Mouse (Mus musculus): ENCODE results near the gene Tnpo1. TPM values are rescaled to one million over a fixed set of nuclear protein-coding genes. Genes with fewer than 3 reads are reported as not detected.

The Tnpo1 gene
- polyA plus RNA-seq (2015; fragmentation: Nextera tagmentation; extraction: Ambion mirVana): 54.6 and 57.0 TPM in 2 replicates

GRCm38 (mm10) chr13:98926213-98926957 lies at the start of gene Tnpo1:
Gene Tnpo1, minus strand, starts transcription at chr13:98926384.
- H3K27me3 ChIP-seq: no peaks in the 10 kb centered on the region
- H3K4me3 ChIP-seq: peak within 1 kb of the TSS; percentile 90
- WGBS: under 1% methylated on average over 74 of the region's 75 CpGs
- no peaks in the 10 kb centered on the region; the same call in 1 of the 2 replicates for H3K36me3 ChIP-seq
- peak within 1 kb of the TSS; percentile 70 for H3K4me2 ChIP-seq (replicated peaks)
- H3K9me3 ChIP-seq: no peaks in the 10 kb centered on the region
- ATAC-seq (replicated peaks): peak; percentile 96
- H3K9ac ChIP-seq (replicated peaks): peak within 1 kb of the TSS; percentile 100
- H3K4me1 ChIP-seq: peaks cover 26% of the 10 kb centered on the region
- H3K27ac ChIP-seq (replicated peaks): peak within 1 kb of the TSS; percentile 99

GRCm38 (mm10) chr13:98972090-98972489 lies 45.9 kb upstream of the Tnpo1 start:
- ATAC-seq (replicated peaks): no peak
- 92% methylated on average over 3 of the region's 3 CpGs for WGBS
- H3K9ac ChIP-seq (replicated peaks): no peak overlapping the region

GRCm38 (mm10) chr13:98971641-98972040 lies 45.5 kb upstream of the Tnpo1 start:
- no peak for ATAC-seq (replicated peaks)
- no peak overlapping the region for H3K27ac ChIP-seq (replicated peaks)
- H3K4me3 ChIP-seq: no peak overlapping the region
- H3K4me1 ChIP-seq: no peaks in the 10 kb centered on the region
- H3K9ac ChIP-seq (replicated peaks): no peak overlapping the region
- H3K9me3 ChIP-seq: no peaks in the 10 kb centered on the region
- 73% methylated on average over 5 of the region's 5 CpGs for WGBS
- no peaks in the 10 kb centered on the region for H3K27me3 ChIP-seq
- no peaks in the 10 kb centered on the region for H3K36me3 ChIP-seq
- H3K4me2 ChIP-seq (replicated peaks): no peak overlapping the region

More at GRCm38 (mm10) chr13:98972090-98972489, 45.9 kb upstream of the Tnpo1 start:
- H3K27ac ChIP-seq (replicated peaks): no peak overlapping the region
- no peak overlapping the region for H3K4me3 ChIP-seq
- H3K36me3 ChIP-seq: no peaks in the 10 kb centered on the region
- no peak overlapping the region for H3K4me2 ChIP-seq (replicated peaks)
- no peaks in the 10 kb centered on the region for H3K27me3 ChIP-seq
- H3K9me3 ChIP-seq: no peaks in the 10 kb centered on the region
- H3K4me1 ChIP-seq: no peaks in the 10 kb centered on the region

- Histone ChIP-seq H3K27ac (replicated peaks) (no peak overlapping the region), H3K27me3 (no peaks in the 10 kb centered on the region), H3K4me3 (no peak overlapping the region), H3K4me1 (no peaks in the 10 kb centered on the region), H3K4me2 (replicated peaks) (no peak overlapping the region), H3K9ac (replicated peaks) (no peak overlapping the region), H3K36me3 (no peaks in the 10 kb centered on the region), H3K9me3 (no peaks in the 10 kb centered on the region)
- WGBS: 77% methylated on average over 4 of the region's 4 CpGs
- no peak for ATAC-seq (replicated peaks)
Observed at GRCm38 (mm10) chr13:98968517-98968916, 42.3 kb upstream of the Tnpo1 start.

- Histone ChIP-seq H3K9ac (replicated peaks) (no peak overlapping the region), H3K27ac (replicated peaks) (no peak overlapping the region), H3K4me3 (no peak overlapping the region), H3K9me3 (no peaks in the 10 kb centered on the region), H3K4me2 (replicated peaks) (no peak overlapping the region), H3K4me1 (no peaks in the 10 kb centered on the region), H3K36me3 (no peaks in the 10 kb centered on the region), H3K27me3 (no peaks in the 10 kb centered on the region)
- no peak for ATAC-seq (replicated peaks)
- WGBS: 88% methylated on average over 6 of the region's 6 CpGs
Observed at GRCm38 (mm10) chr13:98967942-98968341, 41.8 kb upstream of the Tnpo1 start.

GRCm38 (mm10) chr13:98966583-98966982 lies 40.4 kb upstream of the Tnpo1 start:
- no peak for ATAC-seq (replicated peaks)
- H3K36me3 ChIP-seq: no peaks in the 10 kb centered on the region
- no peak overlapping the region for H3K4me2 ChIP-seq (replicated peaks)
- 83% methylated on average over 5 of the region's 5 CpGs for WGBS
- H3K9ac ChIP-seq (replicated peaks): no peak overlapping the region
- no peak overlapping the region for H3K4me3 ChIP-seq
- no peaks in the 10 kb centered on the region for H3K27me3 ChIP-seq
- no peak overlapping the region for H3K27ac ChIP-seq (replicated peaks)
- H3K9me3 ChIP-seq: no peaks in the 10 kb centered on the region
- H3K4me1 ChIP-seq: no peaks in the 10 kb centered on the region

- Histone ChIP-seq H3K27me3 (no peaks in the 10 kb centered on the region), H3K4me2 (replicated peaks) (no peak overlapping the region), H3K4me3 (no peak overlapping the region), H3K4me1 (no peaks in the 10 kb centered on the region), H3K9me3 (no peaks in the 10 kb centered on the region), H3K36me3 (no peaks in the 10 kb centered on the region), H3K9ac (replicated peaks) (no peak overlapping the region), H3K27ac (replicated peaks) (no peak overlapping the region)
- WGBS: 85% methylated on average over 1 of the region's 1 CpGs
- ATAC-seq (replicated peaks): no peak
Observed at GRCm38 (mm10) chr13:98963612-98964011, 37.4 kb upstream of the Tnpo1 start.

GRCm38 (mm10) chr13:98958177-98958576 lies 32.0 kb upstream of the Tnpo1 start:
- Histone ChIP-seq H3K9me3 (no peaks in the 10 kb centered on the region), H3K4me1 (no peaks in the 10 kb centered on the region), H3K9ac (replicated peaks) (no peak overlapping the region), H3K36me3 (no peaks in the 10 kb centered on the region), H3K4me2 (replicated peaks) (no peak overlapping the region), H3K27ac (replicated peaks) (no peak overlapping the region), H3K4me3 (no peak overlapping the region), H3K27me3 (no peaks in the 10 kb centered on the region)
- WGBS: 33% methylated on average over 2 of the region's 2 CpGs
- no peak for ATAC-seq (replicated peaks)

- H3K4me3 ChIP-seq: no peak overlapping the region
- no peak overlapping the region for H3K4me2 ChIP-seq (replicated peaks)
- no peaks in the 10 kb centered on the region for H3K27me3 ChIP-seq
- H3K9me3 ChIP-seq: no peaks in the 10 kb centered on the region
- no peak overlapping the region for H3K27ac ChIP-seq (replicated peaks)
- H3K4me1 ChIP-seq: no peaks in the 10 kb centered on the region
- H3K9ac ChIP-seq (replicated peaks): no peak overlapping the region
- no peak for ATAC-seq (replicated peaks)
- WGBS: 92% methylated on average over 2 of the region's 2 CpGs
- H3K36me3 ChIP-seq: no peaks in the 10 kb centered on the region
Observed at GRCm38 (mm10) chr13:98956209-98956608, 30.0 kb upstream of the Tnpo1 start.

- H3K4me2 ChIP-seq (replicated peaks): no peak overlapping the region
- H3K9ac ChIP-seq (replicated peaks): no peak overlapping the region
- H3K9me3 ChIP-seq: no peaks in the 10 kb centered on the region
- 63% methylated on average over 6 of the region's 6 CpGs for WGBS
- no peak for ATAC-seq (replicated peaks)
- no peaks in the 10 kb centered on the region for H3K27me3 ChIP-seq
- H3K27ac ChIP-seq (replicated peaks): no peak overlapping the region
- H3K4me1 ChIP-seq: no peaks in the 10 kb centered on the region
- H3K4me3 ChIP-seq: no peak overlapping the region
- no peaks in the 10 kb centered on the region for H3K36me3 ChIP-seq
Observed at GRCm38 (mm10) chr13:98955676-98956075, 29.5 kb upstream of the Tnpo1 start.

GRCm38 (mm10) chr13:98955226-98955625 lies 29.0 kb upstream of the Tnpo1 start:
- H3K4me1 ChIP-seq: no peaks in the 10 kb centered on the region
- no peaks in the 10 kb centered on the region for H3K27me3 ChIP-seq
- H3K27ac ChIP-seq (replicated peaks): no peak overlapping the region
- no peak for ATAC-seq (replicated peaks)
- H3K4me3 ChIP-seq: no peak overlapping the region
- WGBS: 63% methylated on average over 5 of the region's 5 CpGs
- no peak overlapping the region for H3K4me2 ChIP-seq (replicated peaks)
- no peak overlapping the region for H3K9ac ChIP-seq (replicated peaks)
- H3K36me3 ChIP-seq: no peaks in the 10 kb centered on the region
- H3K9me3 ChIP-seq: no peaks in the 10 kb centered on the region

- Histone ChIP-seq H3K9me3 (no peaks in the 10 kb centered on the region), H3K4me2 (replicated peaks) (no peak overlapping the region), H3K27me3 (no peaks in the 10 kb centered on the region), H3K9ac (replicated peaks) (no peak overlapping the region), H3K27ac (replicated peaks) (no peak overlapping the region), H3K36me3 (no peaks in the 10 kb centered on the region), H3K4me1 (no peaks in the 10 kb centered on the region), H3K4me3 (no peak overlapping the region)
- 73% methylated on average over 5 of the region's 5 CpGs for WGBS
- ATAC-seq (replicated peaks): no peak
Observed at GRCm38 (mm10) chr13:98953830-98954229, 27.6 kb upstream of the Tnpo1 start.

- Histone ChIP-seq H3K4me3 (no peak overlapping the region), H3K36me3 (no peaks in the 10 kb centered on the region), H3K27me3 (no peaks in the 10 kb centered on the region), H3K27ac (replicated peaks) (no peak overlapping the region), H3K9ac (replicated peaks) (no peak overlapping the region), H3K4me1 (no peaks in the 10 kb centered on the region), H3K4me2 (replicated peaks) (no peak overlapping the region), H3K9me3 (no peaks in the 10 kb centered on the region)
- 57% methylated on average over 7 of the region's 7 CpGs for WGBS
- no peak for ATAC-seq (replicated peaks)
Observed at GRCm38 (mm10) chr13:98951951-98952350, 25.8 kb upstream of the Tnpo1 start.
